Mouse (Mus musculus): Measurements from ENCODE around the gene Krt87.

- TF ChIP-seq CTCF (IDR thresholded peaks at IDR 0.05; ENCODE audit: low read depth) (no peak), EP300 (IDR thresholded peaks at IDR 0.05; ENCODE audit: low read depth) (no peak)
These were observed 41.7 kb downstream of the Krt87 start for GRCm38 (mm10) chr15:101396921-101397320.
